Mouse (Mus musculus): ENCODE measurements around the gene Txnrd2.
A peak's percentile ranks its signal among the peaks of the same experiment; 100 is the strongest.

Gene Txnrd2

GRCm38 (mm10) chr16:18497865-18498515 lies 71.8 kb downstream of the Txnrd2 start:
- peak; percentile 33 for DNase-seq

DNA sequence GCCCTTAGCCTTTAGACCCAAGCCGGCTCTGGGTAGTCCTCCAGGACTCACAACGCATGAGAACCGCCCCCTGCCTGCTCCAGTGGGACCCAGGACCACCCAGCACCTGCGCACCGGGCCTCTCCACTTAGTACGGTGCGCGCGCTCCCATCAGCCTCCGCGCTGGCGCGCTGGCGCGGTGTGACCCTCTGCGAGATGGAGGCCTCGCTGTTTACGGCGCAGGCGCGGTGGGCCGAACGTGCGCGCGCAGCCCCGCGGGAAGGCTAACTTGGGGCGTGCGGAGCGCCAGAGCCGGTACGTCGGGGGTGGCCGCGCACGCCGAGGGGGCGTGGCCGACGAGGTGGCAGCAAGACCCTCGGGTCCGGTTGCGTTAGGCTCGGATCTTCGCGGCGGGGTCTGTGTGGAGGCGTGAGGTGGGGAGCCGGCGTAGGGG lies 72.4 kb downstream of the Txnrd2 start, which contains the start of the genes Gnb1l and Rtl10:
Gene Gnb1l (plus strand): TSS at position 156 of the 433 bp plus-strand sequence.
Gene Rtl10 (plus strand): TSS at position 344 of the 433 bp plus-strand sequence.
- DNase-seq, result peak; percentile 96

- peak; percentile 18 for DNase-seq
Measured at GRCm38 (mm10) chr16:18498996-18499395, 72.8 kb downstream of the Txnrd2 start.

DNA sequence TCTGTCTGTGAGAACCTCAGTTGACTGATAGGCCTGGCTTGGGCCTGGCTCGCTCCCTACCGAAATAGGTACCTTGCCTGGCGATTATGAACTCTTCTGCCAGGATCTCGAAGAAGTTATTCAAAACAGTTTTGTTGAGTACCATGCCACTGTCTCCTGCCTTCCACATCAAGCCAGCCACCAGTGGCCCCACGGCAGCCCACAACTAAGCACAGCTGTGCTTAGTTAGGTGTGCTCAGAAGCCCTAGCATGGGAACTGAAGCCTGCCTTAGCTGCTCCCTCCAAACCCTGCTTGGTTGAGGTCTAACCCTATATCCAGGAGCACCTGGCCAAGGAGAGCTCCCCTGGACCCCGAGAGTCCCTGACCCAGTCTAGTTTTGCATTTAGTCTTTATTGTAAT lies 75.3 kb downstream of the Txnrd2 start:
- DNase-seq, result no peak

DNA sequence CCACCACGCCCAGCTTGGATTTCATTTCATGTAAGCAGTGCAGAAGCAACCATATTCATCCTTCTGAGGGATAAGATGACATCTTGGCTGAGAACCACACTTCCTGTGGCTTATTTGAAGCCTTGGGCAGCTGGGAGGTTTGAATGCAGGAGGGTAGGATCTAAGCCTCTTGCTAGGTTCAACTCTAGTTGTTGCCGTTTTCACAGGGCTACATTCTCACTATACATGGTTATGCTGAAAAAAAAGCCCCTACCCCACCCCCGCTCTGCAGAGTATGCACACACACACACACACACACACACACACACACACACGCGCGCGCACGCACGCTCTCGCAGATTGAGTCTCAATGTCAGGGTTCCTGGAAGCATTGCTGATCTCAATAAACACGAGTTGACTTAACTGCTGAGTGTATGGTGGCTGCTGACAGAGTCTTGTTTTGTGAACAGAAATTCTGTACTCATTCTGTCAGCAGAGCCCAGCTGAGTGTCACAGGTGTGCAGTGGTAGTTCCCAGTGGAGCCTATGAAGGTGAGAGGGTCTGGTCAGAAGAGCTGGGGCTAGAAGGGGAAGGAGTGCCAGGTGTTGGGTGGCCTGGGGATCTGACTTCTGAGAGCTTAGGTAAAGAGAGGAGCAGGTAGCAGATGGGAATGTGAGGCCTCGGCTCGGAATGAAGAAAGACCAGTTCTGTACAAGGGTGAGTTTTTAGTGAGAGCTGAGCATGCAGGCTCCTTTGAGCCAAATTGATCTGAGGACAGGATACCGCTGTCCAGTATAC lies 77.6 kb downstream of the Txnrd2 start:
- DNase-seq, result no peak

DNA sequence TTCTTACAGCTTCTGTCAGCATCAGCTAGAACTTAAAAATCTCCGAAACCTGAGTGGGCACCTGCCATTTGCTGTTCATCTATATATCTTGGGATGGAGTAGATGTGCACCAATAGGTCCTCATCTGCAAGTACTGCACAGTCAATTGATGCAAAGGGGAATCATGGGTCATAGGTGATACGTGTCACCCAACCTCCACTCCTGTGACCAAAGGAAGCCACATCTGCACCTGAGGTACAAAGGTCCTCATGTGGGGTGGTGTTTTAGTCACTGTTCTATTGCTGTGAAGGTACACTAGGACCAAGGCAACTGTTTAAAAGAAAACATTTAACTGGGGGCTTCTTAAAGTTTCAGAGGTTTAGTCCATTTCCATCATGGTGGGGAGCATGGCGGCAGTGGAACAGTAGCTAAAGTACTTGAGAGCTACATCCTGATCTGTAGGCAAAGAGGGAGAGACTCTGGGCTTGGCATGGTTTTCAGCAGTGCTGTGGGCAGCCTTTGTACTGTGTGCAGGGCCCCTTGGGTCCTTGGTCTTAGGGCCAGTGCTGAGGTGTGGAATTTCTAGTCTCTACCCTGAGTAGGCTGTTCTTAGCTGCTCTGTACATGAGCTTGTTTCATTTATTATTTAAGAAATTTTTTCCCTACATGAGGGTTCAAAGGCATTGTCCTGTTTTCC lies 80.5 kb downstream of the Txnrd2 start:
- DNase-seq, result no peak

- no peak for DNase-seq
Measured at GRCm38 (mm10) chr16:18507200-18507549, 81.0 kb downstream of the Txnrd2 start.

DNA sequence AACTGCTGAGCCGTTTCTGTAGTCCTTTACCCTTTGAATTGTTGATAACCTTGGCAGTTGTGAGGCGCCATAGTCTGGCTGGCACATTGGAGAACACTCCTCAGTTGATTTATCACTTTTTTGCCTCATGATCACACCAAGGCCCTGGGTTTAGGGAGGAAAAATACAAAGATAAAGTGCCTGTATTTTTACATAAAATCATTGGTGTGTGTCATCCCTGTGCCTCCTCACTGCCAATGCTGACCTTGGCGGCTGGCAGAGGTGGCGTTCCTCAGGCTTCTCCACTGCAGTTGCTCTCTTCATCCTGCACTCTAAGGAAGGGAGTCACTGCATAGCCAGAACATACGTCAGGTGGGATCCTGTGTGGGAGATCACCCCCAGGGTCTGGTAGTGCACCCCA lies 85.6 kb downstream of the Txnrd2 start:
- DNase-seq, result no peak

DNA sequence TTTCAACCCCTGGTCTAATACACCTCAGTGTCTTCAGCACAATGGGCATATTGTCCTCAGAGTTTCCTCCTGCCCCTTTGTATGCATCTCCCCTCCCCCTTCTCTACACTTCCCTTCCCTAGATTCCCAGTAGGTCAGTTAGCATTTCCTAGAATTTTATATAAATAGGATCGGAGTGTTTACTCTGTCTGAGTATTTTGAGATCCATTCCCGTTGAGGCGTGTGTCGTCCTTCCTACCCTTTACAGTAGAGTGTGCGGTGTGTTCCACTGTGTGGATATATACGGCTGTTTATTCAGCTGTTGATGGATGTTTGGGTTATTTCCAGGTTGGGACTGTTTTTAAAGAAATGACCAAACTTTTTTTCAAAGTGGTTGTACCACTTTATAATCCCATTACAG lies 87.3 kb downstream of the Txnrd2 start:
- DNase-seq, result no peak

GRCm38 (mm10) chr16:18518091-18518490 lies 91.9 kb downstream of the Txnrd2 start:
- DNase-seq, result peak; percentile 20

GRCm38 (mm10) chr16:18523563-18524245 lies 97.5 kb downstream of the Txnrd2 start:
- DNase-seq, result no peak

GRCm38 (mm10) chr16:18528656-18529055 lies 102.5 kb downstream of the Txnrd2 start:
- DNase-seq, result no peak
